Mouse (Mus musculus) ES-E14 (cell line): ENCODE measurements at regions not wholly inside any gene's neighbourhood (a gene's known extent, or its start where the extent isn't known, plus 50 kb on each side); places are given as distances from the start of the nearest gene placed in this dataset.

Experiments
- HCFC1 ChIP-seq: IDR thresholded peaks from 2 replicates; pipeline ENCODE4 v1.6.1; 2012; ENCODE audit warnings: low read length, inconsistent platforms, borderline replicate concordance; ENCODE audit not compliant: insufficient read depth
- ZC3H11A ChIP-seq: IDR thresholded peaks from 2 replicates; pipeline ENCODE4 v1.6.1; 2012; ENCODE audit warnings: low read depth, mild to moderate bottlenecking, inconsistent platforms, low read length, borderline replicate concordance

DNA sequence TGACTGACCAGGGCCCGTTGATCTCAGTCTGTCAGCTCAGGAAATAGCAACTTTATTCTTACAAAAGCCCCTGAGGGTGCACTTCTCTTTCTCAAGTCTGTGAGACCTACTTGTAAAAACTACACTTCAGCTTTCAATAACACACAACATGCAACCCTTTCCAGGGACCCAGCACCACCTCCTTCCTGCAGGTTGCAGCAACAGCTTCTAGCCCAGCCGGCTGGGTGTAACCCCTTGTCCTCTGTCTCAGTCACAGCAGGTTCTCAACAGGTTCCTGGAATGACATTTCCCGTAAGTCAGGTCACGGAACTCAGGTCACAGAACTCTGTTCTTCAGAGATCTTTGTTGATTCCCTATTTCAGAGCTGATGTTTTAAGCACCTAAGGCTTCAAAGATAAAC lies 558.5 kb upstream of the Camk1g start:
- TF ChIP-seq ZC3H11A: no peak
- no peak for TF ChIP-seq HCFC1
